Mouse (Mus musculus): ENCODE results near the gene Rbm28. TPM values are rescaled to one million over a fixed set of nuclear protein-coding genes. Genes with fewer than 3 reads are reported as not detected.

Rbm28 gene
- polyA plus RNA-seq, 1 experiment from 2014 or later = 26.2 TPM

GRCm38 (mm10) chr6:29092904-29093303 is 71.9 kb downstream of the Rbm28 start:
- no peak overlapping the region for H3K27ac ChIP-seq (replicated peaks)
- H3K36me3 ChIP-seq = no peaks in the 10 kb centered on the region
- peaks cover 5% of the 10 kb centered on the region; the same call in 1 of the 2 replicates for H3K9me3 ChIP-seq
- no peaks in the 10 kb centered on the region; the same call in 1 of the 2 replicates for H3K27me3 ChIP-seq (replicated peaks)
- H3K4me1 ChIP-seq = no peaks in the 10 kb centered on the region; the same call in 1 of the 2 replicates
- no peak for ATAC-seq (ENCODE audit: extremely low read depth, insufficient number of reproducible peaks, low FRiP score, low TSS enrichment)
- no peak overlapping the region for H3K9ac ChIP-seq
- H3K4me2 ChIP-seq = no peak overlapping the region
- no peak overlapping the region for H3K4me3 ChIP-seq
- WGBS = 52% methylated on average over 11 of the region's 11 CpGs

GRCm38 (mm10) chr6:29092234-29092633 is 72.6 kb downstream of the Rbm28 start:
- ATAC-seq (ENCODE audit: extremely low read depth, insufficient number of reproducible peaks, low FRiP score, low TSS enrichment) = no peak
- Histone ChIP-seq H3K9me3 (peaks cover 5% of the 10 kb centered on the region; the same call in 1 of the 2 replicates), H3K27me3 (replicated peaks) (no peaks in the 10 kb centered on the region; the same call in 1 of the 2 replicates), H3K4me1 (no peaks in the 10 kb centered on the region; the same call in 1 of the 2 replicates), H3K27ac (replicated peaks) (no peak overlapping the region), H3K9ac (no peak overlapping the region), H3K4me2 (no peak overlapping the region), H3K36me3 (no peaks in the 10 kb centered on the region), H3K4me3 (no peak overlapping the region)
- 71% methylated on average over 7 of the region's 7 CpGs for WGBS

- Histone ChIP-seq H3K36me3 (no peaks in the 10 kb centered on the region), H3K27me3 (replicated peaks) (no peaks in the 10 kb centered on the region; the same call in 1 of the 2 replicates), H3K4me3 (no peak overlapping the region), H3K27ac (replicated peaks) (no peak overlapping the region), H3K9me3 (0 out of 2 replicates have a peak, but pooled peaks cover 5% of the 10 kb centered on the region), H3K4me1 (no peaks in the 10 kb centered on the region; the same call in 1 of the 2 replicates), H3K9ac (no peak overlapping the region), H3K4me2 (no peak overlapping the region)
- ATAC-seq (ENCODE audit: extremely low read depth, insufficient number of reproducible peaks, low FRiP score, low TSS enrichment) = no peak
- 54% methylated on average over 7 of the region's 7 CpGs for WGBS
Observed at GRCm38 (mm10) chr6:29087921-29088709, 76.7 kb downstream of the Rbm28 start.

- Histone ChIP-seq H3K9ac (no peak overlapping the region), H3K4me3 (no peak overlapping the region), H3K27ac (replicated peaks) (no peak overlapping the region), H3K9me3 (no peaks in the 10 kb centered on the region), H3K36me3 (no peaks in the 10 kb centered on the region), H3K27me3 (replicated peaks) (peaks cover 3% of the 10 kb centered on the region; the same call in 1 of the 2 replicates), H3K4me2 (no peak overlapping the region), H3K4me1 (no peaks in the 10 kb centered on the region; the same call in 1 of the 2 replicates)
- WGBS = 61% methylated on average over 7 of the region's 7 CpGs
- no peak for ATAC-seq (ENCODE audit: extremely low read depth, insufficient number of reproducible peaks, low FRiP score, low TSS enrichment)
Observed at GRCm38 (mm10) chr6:29084401-29084800, 80.4 kb downstream of the Rbm28 start.

GRCm38 (mm10) chr6:29082776-29083354 is 81.9 kb downstream of the Rbm28 start:
- Histone ChIP-seq H3K36me3 (no peaks in the 10 kb centered on the region), H3K27me3 (replicated peaks) (peaks cover 3% of the 10 kb centered on the region; the same call in 1 of the 2 replicates), H3K9ac (no peak overlapping the region), H3K4me2 (no peak overlapping the region), H3K4me1 (no peaks in the 10 kb centered on the region), H3K9me3 (no peaks in the 10 kb centered on the region), H3K4me3 (no peak overlapping the region), H3K27ac (replicated peaks) (no peak overlapping the region)
- 39% methylated on average over 9 of the region's 9 CpGs for WGBS
- no peak for ATAC-seq (ENCODE audit: extremely low read depth, insufficient number of reproducible peaks, low FRiP score, low TSS enrichment)

GRCm38 (mm10) chr6:29081826-29082363 is 82.9 kb downstream of the Rbm28 start:
- H3K4me2 ChIP-seq = no peak overlapping the region
- H3K9me3 ChIP-seq = no peaks in the 10 kb centered on the region
- no peaks in the 10 kb centered on the region for H3K4me1 ChIP-seq
- 70% methylated on average over 10 of the region's 10 CpGs for WGBS
- H3K4me3 ChIP-seq = no peak overlapping the region
- H3K9ac ChIP-seq = no peak overlapping the region
- H3K27me3 ChIP-seq (replicated peaks) = peaks cover 3% of the 10 kb centered on the region; the same call in 1 of the 2 replicates
- no peak overlapping the region for H3K27ac ChIP-seq (replicated peaks)
- ATAC-seq (ENCODE audit: extremely low read depth, insufficient number of reproducible peaks, low FRiP score, low TSS enrichment) = no peak
- H3K36me3 ChIP-seq = no peaks in the 10 kb centered on the region

GRCm38 (mm10) chr6:29079291-29079690 is 85.5 kb downstream of the Rbm28 start:
- Histone ChIP-seq H3K27me3 (replicated peaks) (peaks cover 3% of the 10 kb centered on the region; the same call in 1 of the 2 replicates), H3K4me3 (no peak overlapping the region), H3K4me1 (no peaks in the 10 kb centered on the region), H3K9me3 (no peaks in the 10 kb centered on the region), H3K27ac (replicated peaks) (no peak overlapping the region), H3K4me2 (no peak overlapping the region), H3K9ac (no peak overlapping the region), H3K36me3 (no peaks in the 10 kb centered on the region)
- 48% methylated on average over 4 of the region's 4 CpGs for WGBS
- no peak for ATAC-seq (ENCODE audit: extremely low read depth, insufficient number of reproducible peaks, low FRiP score, low TSS enrichment)

GRCm38 (mm10) chr6:29074133-29074469 is 90.7 kb downstream of the Rbm28 start:
- Histone ChIP-seq H3K36me3 (no peaks in the 10 kb centered on the region), H3K4me1 (no peaks in the 10 kb centered on the region), H3K27ac (replicated peaks) (no peak overlapping the region), H3K9ac (no peak overlapping the region), H3K27me3 (replicated peaks) (no peaks in the 10 kb centered on the region; the same call in 1 of the 2 replicates), H3K4me3 (no peak overlapping the region), H3K4me2 (no peak overlapping the region), H3K9me3 (no peaks in the 10 kb centered on the region)
- no peak for ATAC-seq (ENCODE audit: extremely low read depth, insufficient number of reproducible peaks, low FRiP score, low TSS enrichment)

Small RNA genes within 50 kb of the gene (microRNA-seq; reads per million reads assigned to microRNA genes)
- gene Gm24303 = not detected

Other genes with a start within 250 kb of the Rbm28 start
- not detected in 2 replicates for gene Lep, start 104.8 kb downstream of the Rbm28 start, polyA plus RNA-seq (2015; fragmentation: Nextera tagmentation; extraction: Ambion mirVana)
- 1.5 and 2.4 TPM in 2 replicates for gene Prrt4, start 14.6 kb upstream of the Rbm28 start, polyA plus RNA-seq (2015; fragmentation: Nextera tagmentation; extraction: Ambion mirVana)
- gene Impdh1, start 51.4 kb upstream of the Rbm28 start, polyA plus RNA-seq (2015; fragmentation: Nextera tagmentation; extraction: Ambion mirVana) = 34.7 and 36.6 TPM in 2 replicates
- 23.0 and 28.0 TPM in 2 replicates for gene Hilpda, start 107.5 kb upstream of the Rbm28 start, polyA plus RNA-seq (2015; fragmentation: Nextera tagmentation; extraction: Ambion mirVana)
- 0.23 TPM in 1 of 2 replicates, not detected in the other for gene Fam71f2, start 114.6 kb upstream of the Rbm28 start, polyA plus RNA-seq (2015; fragmentation: Nextera tagmentation; extraction: Ambion mirVana)
- gene Fam71f1, start 154.1 kb upstream of the Rbm28 start, polyA plus RNA-seq (2015; fragmentation: Nextera tagmentation; extraction: Ambion mirVana) = 0.21 and 0.32 TPM in 2 replicates
- 409 and 427 TPM in 2 replicates for gene Calu, start 183.1 kb upstream of the Rbm28 start, polyA plus RNA-seq (2015; fragmentation: Nextera tagmentation; extraction: Ambion mirVana)
- gene Opn1sw, start 223.5 kb upstream of the Rbm28 start, polyA plus RNA-seq (2015; fragmentation: Nextera tagmentation; extraction: Ambion mirVana) = 0.51 and 0.55 TPM in 2 replicates
- gene Ccdc136, start 231.3 kb upstream of the Rbm28 start, polyA plus RNA-seq (2015; fragmentation: Nextera tagmentation; extraction: Ambion mirVana) = 24.0 and 27.6 TPM in 2 replicates